In the genomic region with DNA sequence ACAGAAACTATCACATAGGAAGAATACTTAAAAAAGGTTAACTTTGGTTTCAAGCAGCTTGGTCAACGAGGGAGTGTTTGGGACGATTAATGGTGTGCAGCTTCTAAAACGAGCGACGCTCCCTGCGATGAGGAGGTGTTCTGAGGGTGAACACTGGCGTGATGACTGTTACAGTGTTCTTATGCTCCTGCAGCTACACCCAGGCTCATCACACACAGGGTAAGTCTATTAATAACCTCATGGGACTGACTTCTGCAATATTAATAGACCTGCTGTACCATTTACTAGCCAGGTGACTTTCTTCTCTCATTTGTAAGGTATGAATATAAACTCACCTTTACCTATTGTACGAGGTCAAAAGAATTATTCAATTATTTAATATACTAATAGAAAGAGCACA, we compare ENCODE assay signal across 18 mouse cellular contexts. TPM values are rescaled to one million over a fixed set of nuclear protein-coding genes. Genes with fewer than 3 reads are reported as not detected.
DNase-seq lines count a peak whose midpoint lies in the region; ATAC-seq and TF ChIP-seq lines count a peak whose summit lies in the region.
"Had no signal": no experiment of that assay in that cellular context is flagged by ENCODE, and none has a peak within 500 bp of the region (broad histone marks: within the 10 kb centered on the region; RNA-seq: fewer than 3 reads in every experiment).

No protein-coding gene starts in this region.

- H3K27ac ChIP-seq in gastrocnemius, adult 2 months, result peak overlapping the region; percentile 72
- no peak overlapping the region for H3K27ac ChIP-seq in heart, embryonic 11.5 days (ENCODE audit: low read depth, low read length)
- H3K27ac ChIP-seq in spleen, adult 2 months (ENCODE audit: insufficient read depth, low read length), result peak overlapping the region; percentile 33
- H3K27ac ChIP-seq: embryonic facial prominence, embryonic 13.5 days; forebrain, embryonic 12.5 days; hindbrain, embryonic 12.5 days had no signal

- peak; percentile 28 for DNase-seq in gastrocnemius, adult 2 months
- no peak for DNase-seq in gastrocnemius, postnatal 14 days
- peak; percentile 11 for DNase-seq in heart, adult 8-10 months (ENCODE audit: low spot score)
- no peak for DNase-seq in spleen, adult 2 months (ENCODE audit: low read depth in 1 of 2, low spot score in 2 of 2)
- no peak for DNase-seq in spleen, postnatal 4 days (ENCODE audit: low spot score in 2 of 2)
- no peak for DNase-seq in thymus, postnatal 14 days
- DNase-seq: adrenal gland, postnatal 10 days; cerebellum, adult 9-11 months; gastrocnemius, postnatal 25 days; kidney, adult 8-10 months had no signal

- H3K27me3 ChIP-seq in heart, embryonic 11.5 days (ENCODE audit: control insufficient read depth, insufficient read depth, low read length), result no peaks in the 10 kb centered on the region
- no peaks in the 10 kb centered on the region for H3K27me3 ChIP-seq in spleen, adult 2 months (ENCODE audit: control insufficient read depth, insufficient read depth, low read length)
- H3K27me3 ChIP-seq: embryonic facial prominence, embryonic 13.5 days; forebrain, embryonic 12.5 days; hindbrain, embryonic 12.5 days had no signal

- no peaks in the 10 kb centered on the region for H3K9me3 ChIP-seq in heart, embryonic 11.5 days (replicated peaks; ENCODE audit: control insufficient read depth, low read length)
- H3K9me3 ChIP-seq: embryonic facial prominence, embryonic 13.5 days; forebrain, embryonic 12.5 days; hindbrain, embryonic 12.5 days had no signal

- ATAC-seq in heart, embryonic 11.5 days (replicated peaks; ENCODE audit: insufficient number of reproducible peaks, low FRiP score, low TSS enrichment), result no peak
- ATAC-seq: forebrain, embryonic 16.5 days; hindbrain, embryonic 16.5 days; inflammation-experienced regulatory T-cells, adult 6 months; intestine, postnatal 0 days had no signal

- H3K4me3 ChIP-seq in gastrocnemius, adult 2 months, result peak overlapping the region; percentile 3; the same call in 1 of the 2 replicates
- no peak overlapping the region for H3K4me3 ChIP-seq in heart, embryonic 11.5 days (ENCODE audit: low read depth, low read length)
- no peak overlapping the region for H3K4me3 ChIP-seq in spleen, adult 2 months (ENCODE audit: extremely low read depth, insufficient read depth, insufficient read length)
- H3K4me3 ChIP-seq: embryonic facial prominence, embryonic 13.5 days; forebrain, embryonic 12.5 days; hindbrain, embryonic 12.5 days had no signal

- no peaks in the 10 kb centered on the region for H3K4me1 ChIP-seq in heart, embryonic 11.5 days (ENCODE audit: control insufficient read depth, insufficient read depth, low read length)
- H3K4me1 ChIP-seq in spleen, adult 2 months (ENCODE audit: control insufficient read depth, insufficient read depth, insufficient read length), result peaks cover 8% of the 10 kb centered on the region; the same call in 1 of the 2 replicates
- H3K4me1 ChIP-seq: embryonic facial prominence, embryonic 13.5 days; forebrain, embryonic 12.5 days; hindbrain, embryonic 12.5 days had no signal

- no peak overlapping the region for H3K4me2 ChIP-seq in heart, embryonic 11.5 days
- H3K4me2 ChIP-seq: embryonic facial prominence, embryonic 13.5 days; forebrain, embryonic 12.5 days; hindbrain, embryonic 12.5 days had no signal

- intact Hi-C loops in gastrocnemius, adult 2 months (cut with DNase I), result no loop called here
- intact Hi-C loops in gastrocnemius, postnatal 14 days (cut with DNase I; ENCODE audit: low total_unique reads), result loop anchor here (5.0 kb wide), 1 partner anchor 93 kb away; a partner anchor contains a TSS

- TF ChIP-seq CTCF in gastrocnemius, adult 2 months (IDR thresholded peaks at IDR 0.05), result no peak
- TF ChIP-seq CTCF in spleen, adult 2 months (IDR thresholded peaks at IDR 0.05; ENCODE audit: extremely low read depth, insufficient read depth, insufficient read length, insufficient replicate concordance), result no peak

- no peak for TF ChIP-seq POLR2A in spleen, adult 2 months (IDR thresholded peaks at IDR 0.05; ENCODE audit: low read depth, low read length)

- H3K9ac ChIP-seq in heart, embryonic 11.5 days (ENCODE audit: low read depth, low read length), result no peak overlapping the region
- H3K9ac ChIP-seq: embryonic facial prominence, embryonic 13.5 days; forebrain, embryonic 12.5 days; hindbrain, embryonic 12.5 days had no signal

- 90% methylated on average over 8 of the region's 8 CpGs for WGBS in heart, embryonic 11.5 days (ENCODE audit: insufficient replicate concordance)
- WGBS in spleen, adult 2 months, result 60% methylated on average over 8 of the region's 8 CpGs

- peaks cover 36% of the 10 kb centered on the region for H3K36me3 ChIP-seq in heart, embryonic 11.5 days (ENCODE audit: control insufficient read depth, insufficient read depth, low read length)
- H3K36me3 ChIP-seq in spleen, adult 2 months (ENCODE audit: control insufficient read depth, insufficient read depth, low read length), result peaks cover 39% of the 10 kb centered on the region

RNA-seq across cellular contexts. Expression of a gene that starts 17.9 kb away (rescaled TPM):
- total RNA-seq in gastrocnemius, adult 2 months (2021), result 1,000 to 10,000 TPM; 2,669 to 2,908 TPM
- 1,000 to 10,000 TPM; 1,399 to 1,520 TPM for total RNA-seq in gastrocnemius, postnatal 14 days (2021)
- total RNA-seq in heart, adult 8-10 months (2022), result 1,000 to 10,000 TPM in 1 of 4 experiments, 100 to 1,000 TPM in 3; 958 to 1,060 (median 998) TPM
- 49.3 and 68.3 TPM in 2 replicates for polyA plus RNA-seq in heart, embryonic 11.5 days (2014; fragmentation: Nextera tagmentation; extraction: Ambion mirVana)
- 6.4 and 7.8 TPM in 2 replicates for polyA plus RNA-seq in spleen, adult 2 months (2012; rRNA removed)

RNA-seq across cellular contexts. Expression of a gene that starts 19.0 kb away (rescaled TPM):
- total RNA-seq in gastrocnemius, adult 2 months (2021), result 1 to 10 TPM; 7.4 to 8.5 TPM
- total RNA-seq in gastrocnemius, postnatal 14 days (2021), result 1 to 10 TPM; 6.8 to 7.0 TPM
- total RNA-seq in heart, adult 8-10 months (2022), result 1 to 10 TPM; 8.4 to 9.5 (median 8.7) TPM
- polyA plus RNA-seq in heart, embryonic 11.5 days (2014; fragmentation: Nextera tagmentation; extraction: Ambion mirVana), result 24.3 and 25.1 TPM in 2 replicates
- polyA plus RNA-seq in spleen, adult 2 months (2012; rRNA removed), result 9.9 and 11.4 TPM in 2 replicates

Comparison
In these comparisons a context has a peak if more than half of its experiments do, and no peak if none do; other contexts are left out.
1. DNase-seq: peak in gastrocnemius, adult 2 months (single experiment) and heart, adult 8-10 months (single experiment); none in gastrocnemius, postnatal 14 days (single experiment), spleen, adult 2 months (0 of 2), spleen, postnatal 4 days (0 of 2) and thymus, postnatal 14 days (single experiment).